Mouse (Mus musculus) MEL (cell line): Measurements from ENCODE around the gene Psmd8.
"Not testable (repeated sequence)": the region's sequence is repeated elsewhere in the genome, so short reads cannot be mapped to it uniquely, and the experiment has no call there.

ENCODE experiments used
- CHD1 ChIP-seq: IDR thresholded peaks from 2 replicates; pipeline ENCODE4 v1.6.1; 2012; ENCODE audit warnings: low read depth, mild to moderate bottlenecking, inconsistent platforms, low read length, improper control_type of control experiment
- EP300 ChIP-seq, 2 experiments: IDR thresholded peaks; 2 replicates each; pipeline ENCODE4 v1.6.1; 2011; ENCODE audit warnings: improper control_type of control experiment in 2 of 2, low read length in 2 of 2, low read depth in 1 of 2, mild to moderate bottlenecking in 1 of 2
- MAFK ChIP-seq: IDR thresholded peaks from 2 replicates; pipeline ENCODE4 v1.6.1; 2011; ENCODE audit warnings: low read depth, mild to moderate bottlenecking, low read length, improper control_type of control experiment, borderline replicate concordance
- MEF2A ChIP-seq: IDR thresholded peaks from 2 replicates; pipeline ENCODE4 v1.6.1; 2014; ENCODE audit warnings: low read depth, mild to moderate bottlenecking, inconsistent platforms, low read length, improper control_type of control experiment; ENCODE audit not compliant: poor library complexity, insufficient replicate concordance, severe bottlenecking; ENCODE audit errors: extremely low read depth
- NELFE ChIP-seq: IDR thresholded peaks from 2 replicates; pipeline ENCODE4 v1.6.1; 2011; ENCODE audit warnings: low read depth, low read length, improper control_type of control experiment
- POLR2A ChIP-seq, 2 experiments: IDR thresholded peaks; 2 replicates each; pipeline ENCODE4 v1.6.1; 2011 to 2012; ENCODE audit warnings: low read length in 2 of 2, mild to moderate bottlenecking in 2 of 2, control low read depth in 1 of 2, improper control_type of control experiment in 1 of 2, low read depth in 1 of 2, moderate library complexity in 1 of 2; ENCODE audit not compliant: control insufficient read depth in 1 of 2, insufficient read depth in 1 of 2, poor library complexity in 1 of 2
- USF1 ChIP-seq: IDR thresholded peaks from 2 replicates; pipeline ENCODE4 v1.6.1; 2014; ENCODE audit warnings: low read depth, mild to moderate bottlenecking, inconsistent platforms, low read length, improper control_type of control experiment, moderate library complexity
- USF2 ChIP-seq, 2 experiments: IDR thresholded peaks; 2 replicates each; pipeline ENCODE4 v1.6.1; 2011 to 2012; ENCODE audit warnings: improper control_type of control experiment in 2 of 2, low read length in 2 of 2, borderline replicate concordance in 1 of 2, inconsistent platforms in 1 of 2, low read depth in 1 of 2, mild to moderate bottlenecking in 1 of 2; ENCODE audit not compliant: insufficient read depth in 1 of 2
- ZC3H11A ChIP-seq: IDR thresholded peaks from 2 replicates; pipeline ENCODE4 v1.6.1; 2012; ENCODE audit warnings: low read depth, mild to moderate bottlenecking, inconsistent platforms, low read length, improper control_type of control experiment

DNA sequence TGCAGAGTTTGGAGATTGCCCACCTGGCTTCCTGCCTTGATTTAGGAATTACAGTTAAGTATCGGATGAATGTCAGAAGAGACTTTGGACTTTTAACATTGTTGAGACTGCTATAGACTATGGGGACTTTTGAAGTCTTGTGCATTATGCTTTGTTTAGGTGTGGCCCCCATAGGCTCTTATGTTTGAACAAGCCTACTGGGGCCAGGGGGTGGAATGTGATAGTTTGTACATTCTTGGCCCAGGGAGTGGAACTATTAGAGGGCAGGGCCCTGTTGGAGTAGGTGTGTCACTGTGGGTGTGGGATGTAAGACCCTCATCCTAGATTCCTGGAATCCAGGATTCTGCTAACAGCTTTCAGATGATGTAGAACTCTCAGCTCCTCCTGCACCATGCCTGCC is 13.7 kb upstream of the Psmd8 start:
- not testable (repeated sequence) for TF ChIP-seq USF1; MEF2A; POLR2A (IDR thresholded peaks at IDR 0.05; ENCODE audit: control insufficient read depth in 1 of 2, insufficient read depth in 1 of 2, low read depth in 1 of 2, low read length in 2 of 2, poor library complexity in 1 of 2); MAFK; CHD1; ZC3H11A; USF2 (IDR thresholded peaks at IDR 0.05; ENCODE audit: borderline replicate concordance in 1 of 2, insufficient read depth in 1 of 2, low read depth in 1 of 2, low read length in 2 of 2); NELFE; EP300 (IDR thresholded peaks at IDR 0.05; ENCODE audit: low read depth in 1 of 2, low read length in 2 of 2)
